Mouse (Mus musculus): Measurements from ENCODE around the gene Trappc4. TPM values are rescaled to one million over a fixed set of nuclear protein-coding genes. Genes with fewer than 3 reads are reported as not detected.
"Not testable (repeated sequence)": the region's sequence is repeated elsewhere in the genome, so short reads cannot be mapped to it uniquely, and the experiment has no call there.

Gene Trappc4
- 100 to 1,000 TPM in 1 of 2 experiments, 10 to 100 TPM in 1; 84.2 to 109 TPM for total RNA-seq (2021)
- long read RNA-seq, transcript Trappc4-202 (4 exons, 935 nt), result minor isoform, 37 of 126 reads
- long read RNA-seq, transcript Trappc4-201 (5 exons, 1,220 nt), result major isoform, 83 of 126 reads
- long read RNA-seq, partial matches to known transcripts, result 1 of 126 reads
- long read RNA-seq, other reads (novel, unspliced or antisense), result 4 of 126 reads

DNA sequence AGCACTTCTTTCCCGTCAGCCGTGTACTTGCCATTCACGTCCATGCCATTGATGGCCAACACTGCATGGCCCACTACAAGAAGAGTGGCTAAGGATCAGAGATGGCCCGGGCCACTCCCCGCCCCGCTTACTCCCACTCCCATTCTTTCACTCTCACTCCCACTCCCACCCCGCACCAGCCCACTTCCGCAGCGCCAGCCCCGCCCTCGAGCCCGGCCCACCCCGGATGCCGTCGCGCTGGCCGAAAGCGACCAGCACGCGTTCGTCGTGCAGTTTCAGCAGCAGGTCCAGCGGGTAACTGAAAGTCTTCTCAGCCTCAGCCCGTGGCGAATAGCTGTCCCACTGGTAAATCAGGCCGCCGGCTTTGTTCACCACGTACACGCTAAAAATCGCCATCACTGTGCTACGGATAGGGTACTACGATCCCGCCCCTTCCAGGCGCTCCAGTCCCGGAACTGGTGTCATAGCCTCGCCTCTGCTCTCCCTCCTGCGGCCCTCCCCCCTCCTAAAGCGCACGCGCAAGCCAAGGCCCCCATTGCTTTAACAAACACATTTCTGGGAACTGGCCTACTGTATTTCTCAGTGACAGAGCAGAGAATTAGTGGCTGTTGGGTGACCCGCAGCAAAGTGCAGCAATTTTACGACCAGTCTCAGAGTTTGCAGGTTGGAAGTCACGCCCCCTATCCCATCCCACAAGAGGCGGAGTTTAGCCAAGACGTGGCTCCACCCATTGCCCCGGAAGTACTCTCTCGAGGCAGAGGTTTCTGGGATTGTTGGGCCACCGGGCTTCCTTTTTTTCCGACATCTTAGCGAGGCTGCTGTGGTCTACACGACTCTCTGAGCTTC is at the start of gene Trappc4, which contains the start of gene Rps25:
TSS of gene Trappc4 (minus strand) at position 695 of the 846 bp plus-strand sequence.
TSS of gene Rps25 (plus strand) at position 234 of the 846 bp plus-strand sequence.
- peak; percentile 92 to 93 for DNase-seq (ENCODE audit: low spot score in 2 of 2)

DNA sequence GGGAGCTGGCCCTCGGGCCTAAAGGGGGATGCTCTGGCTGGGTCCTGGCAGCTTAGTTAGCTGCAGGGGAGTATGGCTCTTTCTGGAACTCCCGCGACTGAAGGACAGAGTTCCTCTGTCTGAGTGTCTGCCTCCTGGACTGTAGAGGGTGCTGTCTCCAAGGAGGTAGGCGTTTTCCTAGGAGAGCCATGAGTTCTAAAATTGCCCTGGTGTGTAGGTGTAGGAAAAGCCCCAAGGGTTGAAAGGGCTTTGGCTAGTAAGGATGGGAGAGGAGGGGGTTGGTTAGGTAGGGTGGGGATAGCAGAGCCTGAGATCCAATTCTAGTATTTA is 47.5 kb upstream of the Trappc4 start, which contains the start of gene Upk2:
TSS of gene Upk2 (minus strand) at position 86 of the 330 bp plus-strand sequence.
- DNase-seq (ENCODE audit: low spot score in 2 of 2), result peak in 1 of 2 experiments; percentile 10

DNA sequence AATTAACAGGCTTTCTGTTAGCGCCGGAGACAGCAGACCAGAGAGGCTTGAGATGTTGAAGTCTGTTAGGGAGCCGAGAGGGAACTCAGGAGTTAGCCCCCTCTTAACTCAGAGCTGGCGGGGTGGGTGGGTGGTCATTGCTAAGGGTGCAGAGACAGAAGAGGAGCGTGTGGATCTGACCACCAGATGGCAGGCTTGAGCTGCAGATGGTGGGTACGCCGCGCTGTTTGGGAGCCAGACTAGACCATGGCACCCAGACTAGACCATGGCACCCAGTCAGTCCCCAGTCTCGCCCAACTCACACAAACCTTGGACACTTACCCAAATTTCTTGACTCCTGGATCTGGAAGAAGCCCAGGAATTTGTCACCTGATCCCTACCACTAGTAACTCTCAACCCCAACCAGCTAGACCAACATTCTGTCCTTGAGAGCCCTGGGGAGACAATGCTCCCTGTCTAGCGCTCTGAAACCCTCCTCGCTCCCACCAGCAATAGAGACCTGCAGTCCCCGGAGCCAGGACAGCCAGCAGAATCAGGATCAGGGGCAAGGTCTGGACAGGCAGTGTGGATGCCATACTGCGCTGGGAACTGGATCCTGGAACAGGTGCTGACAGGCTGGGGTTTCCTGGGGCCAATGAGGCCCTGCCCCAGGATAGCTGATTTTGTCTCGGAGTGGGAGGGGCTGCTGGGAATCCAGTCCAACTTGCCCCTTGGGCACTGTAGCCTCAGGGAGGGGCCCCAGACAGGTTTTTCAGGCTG is 46.9 kb upstream of the Trappc4 start:
- DNase-seq (ENCODE audit: low spot score in 2 of 2), result peak; percentile 94 to 95

DNA sequence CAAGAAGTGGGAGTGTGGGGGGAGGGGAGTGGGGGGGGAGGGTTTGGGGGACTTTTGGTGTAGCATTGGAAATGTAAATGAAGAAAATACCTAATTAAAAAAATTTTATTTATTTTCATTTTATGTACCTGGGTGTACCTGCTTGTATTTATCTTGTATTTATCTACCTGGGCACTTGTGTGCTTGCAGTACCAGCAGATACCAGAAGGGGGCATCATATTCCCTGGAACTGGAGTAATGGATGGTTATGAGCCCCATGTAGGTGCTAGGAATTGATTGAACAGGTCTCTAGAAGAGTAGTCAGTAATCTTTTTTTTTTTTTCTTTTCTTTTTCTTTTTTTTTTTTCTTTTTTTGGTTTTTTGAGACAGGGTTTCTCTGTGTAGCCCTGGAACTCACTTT is 43.0 kb upstream of the Trappc4 start:
- DNase-seq (ENCODE audit: low spot score in 2 of 2), result no peak

DNA sequence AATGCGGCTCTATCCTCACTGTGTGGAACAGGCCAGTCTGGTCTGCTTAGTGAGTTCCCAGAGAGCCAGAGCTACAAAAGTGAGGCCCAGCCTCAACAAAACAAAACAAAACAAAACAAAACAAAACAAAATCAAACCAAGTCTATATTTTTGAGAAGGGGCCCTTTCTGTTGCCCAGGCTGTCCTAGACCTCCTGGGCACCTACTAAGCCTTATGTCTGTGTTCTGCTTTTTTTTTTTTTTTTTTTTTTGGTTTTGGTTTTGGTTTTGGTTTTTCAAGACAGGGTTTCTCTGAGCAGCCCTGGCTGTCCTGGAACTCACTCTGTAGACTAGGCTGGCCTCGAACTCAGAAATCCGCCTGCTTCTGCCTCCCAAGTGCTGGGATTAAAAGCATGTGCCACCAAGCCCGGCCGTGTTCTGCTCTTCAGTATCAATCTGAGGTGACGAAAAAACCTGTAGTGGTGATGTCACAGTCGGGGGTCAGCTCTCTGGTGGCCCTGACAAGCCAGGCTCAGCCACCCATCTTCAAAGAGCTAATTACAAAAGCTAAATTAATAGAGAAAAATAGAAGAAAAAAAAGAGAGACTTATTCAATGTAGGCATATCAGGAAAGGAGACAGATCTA is 37.1 kb upstream of the Trappc4 start:
- not testable (repeated sequence) for DNase-seq (ENCODE audit: low spot score in 2 of 2)

DNA sequence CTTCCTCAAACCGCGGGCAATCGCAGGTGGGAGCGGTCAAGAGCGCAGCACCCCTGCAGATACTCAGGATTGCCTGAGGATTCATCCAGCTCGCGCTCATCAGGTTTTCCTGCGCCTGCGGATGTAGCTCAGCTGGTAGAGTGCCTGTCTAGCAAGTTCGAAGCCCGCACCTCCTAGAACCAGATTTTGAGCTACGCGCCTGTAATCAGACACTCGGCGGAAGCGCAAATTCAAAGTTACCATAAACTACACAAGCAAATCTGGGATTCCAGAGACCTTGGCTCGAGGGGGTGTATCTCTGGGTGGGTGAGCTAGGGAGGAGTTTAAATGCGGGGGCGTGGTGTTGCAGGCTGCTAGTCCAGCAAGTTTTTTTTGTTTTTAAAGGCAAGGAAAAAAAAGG is 33.6 kb upstream of the Trappc4 start, which contains the start of gene Foxr1:
TSS of gene Foxr1 (minus strand) at position 176 of the 400 bp plus-strand sequence.
- no peak for DNase-seq (ENCODE audit: low spot score in 2 of 2)

DNA sequence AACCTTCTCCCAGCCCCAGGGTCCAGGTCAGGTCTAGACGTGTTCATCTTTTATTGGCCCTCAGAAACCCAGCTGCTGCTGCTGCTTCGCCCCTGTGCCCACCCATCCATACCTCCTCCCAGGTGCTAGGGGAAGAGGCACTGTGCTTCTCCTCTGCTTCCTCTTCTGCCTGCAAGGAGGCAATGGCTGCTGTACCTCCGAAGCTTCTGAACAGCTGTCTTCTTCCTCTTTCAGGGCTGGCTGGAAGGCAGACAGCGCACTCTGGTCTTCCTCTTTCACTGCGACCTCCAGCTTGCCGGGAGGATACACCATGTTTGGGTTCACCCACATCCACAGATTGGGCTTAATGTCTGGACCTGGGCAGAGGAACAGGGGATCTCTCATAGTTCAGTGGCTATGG is 28.3 kb upstream of the Trappc4 start:
- no peak for DNase-seq (ENCODE audit: low spot score in 2 of 2)

DNA sequence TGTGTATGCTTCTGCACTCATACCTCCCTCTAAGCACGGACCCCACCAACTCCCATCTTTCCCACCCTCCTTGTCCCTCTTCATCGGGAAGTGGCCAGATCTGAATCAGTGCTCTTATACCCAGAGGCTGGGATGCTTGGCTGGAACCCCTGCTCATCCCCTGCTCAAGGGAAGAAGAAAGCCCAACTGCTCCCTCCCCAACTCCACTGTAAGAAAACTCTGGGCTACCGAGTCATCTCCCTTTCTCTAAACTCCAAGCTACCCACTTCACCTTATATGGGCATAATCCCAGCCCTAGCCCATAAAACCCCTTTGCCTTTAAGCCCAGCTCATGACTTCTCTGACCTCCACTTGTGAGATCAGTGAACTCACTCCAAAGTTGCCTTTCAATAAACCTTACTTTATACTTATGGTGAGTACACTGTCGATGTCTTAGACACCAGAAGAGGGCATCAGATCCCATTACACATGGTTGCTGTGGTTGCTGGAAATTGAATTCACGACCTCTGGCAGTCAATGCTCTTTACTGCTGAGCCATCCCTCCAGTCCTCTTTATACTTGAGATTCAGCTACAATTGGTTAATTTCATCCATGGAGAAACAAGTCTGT is 25.3 kb upstream of the Trappc4 start:
- no peak for DNase-seq (ENCODE audit: low spot score in 2 of 2)

DNA sequence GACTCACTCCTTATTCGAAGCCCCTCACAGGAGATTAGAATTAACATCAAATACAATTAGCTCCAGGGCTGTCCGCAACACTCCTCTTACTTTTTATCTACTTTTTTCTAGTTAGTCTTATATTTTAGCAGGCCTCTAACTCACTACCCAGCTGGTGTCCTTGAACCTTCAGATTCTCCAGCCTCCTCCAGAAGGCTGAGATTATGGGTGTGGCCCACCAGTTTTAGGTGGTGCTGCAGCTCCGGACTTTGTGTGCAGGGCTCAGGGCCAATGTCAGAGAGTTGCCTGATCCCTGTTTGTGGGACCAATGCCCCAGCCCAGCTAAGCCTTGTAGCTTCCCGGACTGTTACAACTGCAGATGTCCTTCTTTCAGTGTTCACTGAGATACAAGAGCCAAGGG is 16.2 kb upstream of the Trappc4 start:
- DNase-seq (ENCODE audit: low spot score in 2 of 2), result no peak

DNA sequence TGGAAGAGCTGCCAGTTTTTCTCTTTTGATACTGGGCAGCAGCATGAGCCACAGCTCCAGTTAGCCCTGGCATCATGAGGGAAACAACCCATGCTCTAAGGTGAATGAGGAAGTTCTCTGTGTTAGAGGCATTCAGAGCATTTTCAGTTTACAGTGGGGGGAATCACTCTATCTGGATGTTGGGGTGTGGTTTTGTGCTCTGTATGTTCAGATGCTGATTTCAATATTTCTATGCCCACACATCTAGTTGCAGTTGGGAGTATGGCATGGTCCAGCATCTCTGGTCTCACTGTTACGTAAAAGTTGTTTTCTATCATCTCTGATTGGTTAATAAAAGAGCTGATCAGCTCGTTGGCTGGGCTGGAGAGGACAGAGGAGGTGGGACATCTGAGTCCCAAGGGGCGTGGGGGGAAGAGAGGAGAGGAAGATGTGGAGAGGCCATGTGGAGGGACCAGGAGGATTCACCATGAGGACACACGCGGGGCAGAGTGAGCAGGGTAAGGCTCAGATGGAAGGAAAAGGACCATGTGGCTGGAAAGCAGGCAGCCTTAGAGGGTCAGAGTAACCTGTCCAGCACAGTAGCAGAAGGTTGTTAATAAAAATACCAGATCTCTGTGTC is 13.0 kb upstream of the Trappc4 start:
- no peak for DNase-seq (ENCODE audit: low spot score in 2 of 2)

DNA sequence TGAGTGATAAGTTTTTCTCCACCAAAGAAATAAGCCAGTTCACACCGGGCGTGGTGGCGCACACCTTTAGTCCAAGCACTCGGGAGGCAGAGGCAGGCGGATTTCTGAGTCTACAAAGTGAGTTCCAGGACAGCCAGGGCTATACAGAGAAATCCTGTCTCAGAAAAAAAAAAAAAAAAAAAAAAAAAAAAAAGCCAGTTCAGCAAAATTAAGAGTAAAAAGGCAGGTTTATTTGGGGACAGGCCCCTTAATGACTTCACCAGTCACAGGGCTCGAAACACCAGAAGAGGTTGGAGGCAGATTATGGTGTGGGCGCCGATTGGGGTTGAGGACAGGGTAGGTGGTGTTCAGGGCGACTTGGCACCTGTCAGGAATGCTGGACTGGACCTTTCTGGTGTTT is 12.3 kb upstream of the Trappc4 start:
- DNase-seq (ENCODE audit: low spot score in 2 of 2), result not testable (repeated sequence)

DNA sequence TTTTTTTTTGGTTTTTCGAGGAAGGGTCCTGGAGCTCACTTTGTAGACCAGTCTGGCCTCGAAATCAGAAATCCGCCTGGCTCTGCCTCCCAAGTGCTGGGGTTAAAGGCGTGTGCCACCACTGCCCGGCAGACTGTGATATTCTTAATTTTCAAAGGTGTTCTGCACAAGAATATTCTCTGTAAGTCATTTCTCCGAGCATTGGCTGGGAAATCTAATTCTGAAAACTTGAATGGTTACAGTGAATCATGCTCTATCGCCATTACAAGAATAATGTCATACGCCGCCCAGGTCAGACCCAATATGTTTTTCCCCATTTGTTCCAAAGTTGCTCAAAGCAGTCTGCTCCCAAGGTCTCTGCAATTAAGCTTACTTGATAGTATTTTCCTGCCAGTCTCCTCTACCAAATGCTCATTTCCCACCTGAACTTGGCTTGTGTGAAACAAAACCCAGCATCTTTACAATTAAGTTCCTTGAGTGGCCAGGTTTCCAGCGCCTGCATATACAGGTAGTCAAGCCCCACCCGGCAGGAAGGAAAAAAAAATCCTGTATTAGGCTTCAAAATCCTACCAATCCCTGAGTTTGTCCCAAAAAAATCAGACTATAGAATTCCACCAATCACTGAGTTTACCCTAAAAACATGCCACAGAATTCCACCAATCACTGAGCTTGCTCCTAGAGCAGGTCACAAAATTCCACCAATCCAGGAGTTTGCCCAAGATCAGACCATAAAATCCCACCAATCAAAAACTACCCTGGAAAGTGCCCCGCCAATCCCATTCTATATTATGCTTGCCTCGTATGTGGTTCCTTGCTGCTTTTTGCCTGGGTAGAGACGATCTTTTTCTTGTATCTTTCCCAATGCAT is 11.4 kb upstream of the Trappc4 start, which contains the start of gene Ccdc84:
TSS of gene Ccdc84 (minus strand) at position 51 of the 867 bp plus-strand sequence.
- DNase-seq (ENCODE audit: low spot score in 2 of 2), result no peak

DNA sequence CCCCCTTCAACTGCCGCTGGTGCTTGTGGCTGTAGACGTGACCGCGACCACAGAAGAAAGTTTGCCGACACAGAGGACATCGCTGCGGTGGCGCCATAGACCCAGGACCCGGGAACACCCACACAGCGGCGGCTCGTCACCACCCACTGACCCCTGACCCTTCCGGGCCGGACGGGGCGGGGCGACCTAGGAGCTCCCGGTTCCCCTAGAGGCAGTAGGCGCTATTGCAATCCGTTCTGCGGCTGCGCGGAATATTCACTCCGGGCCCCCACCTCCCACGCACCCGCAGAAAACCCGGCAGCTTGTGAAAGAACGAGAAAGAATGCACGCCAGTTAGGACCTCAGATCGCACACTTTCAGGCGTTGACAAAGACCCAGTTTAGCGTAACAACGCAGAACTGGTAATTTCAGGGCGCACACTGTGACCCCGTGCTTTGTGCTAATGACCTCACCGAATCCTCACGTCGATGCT is 10.5 kb upstream of the Trappc4 start:
- peak; percentile 98 for DNase-seq (ENCODE audit: low spot score in 2 of 2)

DNA sequence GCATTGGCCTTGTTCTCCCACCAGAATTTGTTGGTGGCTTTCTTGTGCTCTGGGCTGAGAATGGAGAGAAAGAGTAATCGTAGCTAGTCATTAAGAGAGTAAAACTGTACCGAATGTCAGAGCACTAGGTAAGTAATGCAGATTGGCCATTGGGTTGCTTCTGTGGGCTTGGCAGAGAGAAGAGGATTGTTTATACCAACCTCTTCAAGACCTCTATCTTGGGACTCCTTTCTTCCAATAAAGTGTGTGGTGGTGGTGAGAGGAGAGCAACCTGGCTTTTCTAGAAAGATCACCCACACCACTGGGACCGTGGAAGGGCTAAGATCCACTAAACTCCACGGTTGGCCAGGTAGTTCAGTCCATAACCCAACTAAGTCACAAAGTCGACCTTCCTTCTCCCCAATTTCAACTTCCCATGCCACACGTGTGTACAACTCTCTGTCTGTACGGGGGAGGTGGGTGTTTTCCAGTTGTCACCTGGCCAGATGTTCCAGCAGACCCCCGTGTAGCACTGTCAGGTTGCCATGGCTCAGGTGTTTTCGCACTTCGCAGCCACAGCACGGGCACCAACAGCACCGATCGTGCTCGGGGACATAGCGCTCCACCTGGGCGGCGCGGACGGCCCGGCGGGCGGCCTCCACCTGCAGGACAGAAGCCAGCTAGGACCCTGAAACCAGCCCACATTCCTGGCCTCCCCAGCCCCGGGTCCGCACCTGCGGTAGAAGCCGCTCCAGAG is 9.9 kb upstream of the Trappc4 start:
- no peak for DNase-seq (ENCODE audit: low spot score in 2 of 2)

DNA sequence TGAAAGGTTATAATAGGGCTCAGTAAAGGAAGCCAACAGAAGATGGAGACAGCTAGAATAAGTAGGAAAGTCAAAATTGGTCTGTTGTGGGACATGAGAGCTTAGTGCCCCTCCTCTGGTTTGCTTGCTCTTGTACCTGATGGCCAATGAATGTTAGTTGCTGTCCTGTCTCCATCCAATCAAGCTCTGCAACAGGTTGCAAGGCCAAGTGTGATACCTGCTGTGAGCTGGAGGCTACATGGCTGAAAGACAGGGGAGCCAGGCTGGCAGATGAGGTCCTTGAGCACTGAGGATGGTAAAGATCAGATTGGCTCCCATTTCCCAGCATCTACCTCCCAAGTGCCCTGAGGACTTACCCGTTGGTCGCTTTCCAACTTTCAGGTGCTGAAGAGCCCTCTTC is 5.4 kb upstream of the Trappc4 start:
- no peak for DNase-seq (ENCODE audit: low spot score in 2 of 2)

DNA sequence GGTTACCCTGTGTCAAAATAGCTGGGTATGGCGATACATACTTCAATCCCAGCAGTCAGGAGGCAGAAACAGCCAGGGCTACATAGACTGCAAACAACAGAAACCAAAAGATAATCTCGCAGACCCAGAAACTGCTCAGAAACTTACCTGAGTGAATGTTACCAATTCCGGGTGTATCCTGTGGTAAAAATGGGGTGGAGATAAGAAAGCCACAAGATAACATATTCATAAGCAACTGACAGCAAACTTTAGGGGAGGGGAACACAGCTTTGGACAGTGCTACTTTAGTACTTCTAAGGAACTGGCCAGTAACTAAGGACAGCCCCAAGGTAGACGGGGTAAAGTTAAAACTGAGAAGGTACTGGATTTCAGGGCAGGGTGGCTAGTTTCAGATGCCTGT is 4.9 kb upstream of the Trappc4 start:
- DNase-seq (ENCODE audit: low spot score in 2 of 2), result no peak

DNA sequence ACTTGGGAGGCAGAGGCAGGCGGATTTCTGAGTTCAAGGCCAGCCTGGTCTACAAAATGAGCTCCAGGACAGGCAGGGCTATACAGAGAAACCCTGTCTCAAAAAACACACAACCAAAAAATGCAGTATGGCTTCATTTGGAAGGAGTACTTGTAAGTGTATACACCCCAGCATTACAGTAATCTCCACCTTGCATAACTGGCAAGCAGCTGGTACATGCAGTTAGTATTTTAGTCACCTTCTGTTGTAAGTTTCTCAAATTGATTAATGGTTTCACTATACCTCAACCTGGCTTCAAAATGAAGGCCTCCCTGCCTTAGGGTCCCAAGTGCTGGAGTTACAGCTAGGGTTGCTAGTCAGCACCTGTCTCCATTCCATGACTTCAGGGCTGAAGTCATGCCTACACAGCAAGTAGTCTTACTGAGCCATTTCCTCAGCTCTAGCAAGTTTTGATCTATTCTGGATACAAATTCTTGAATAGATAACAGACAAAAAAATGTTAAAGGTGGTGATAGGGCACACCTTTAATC is 4.3 kb upstream of the Trappc4 start:
- no peak for DNase-seq (ENCODE audit: low spot score in 2 of 2)

DNA sequence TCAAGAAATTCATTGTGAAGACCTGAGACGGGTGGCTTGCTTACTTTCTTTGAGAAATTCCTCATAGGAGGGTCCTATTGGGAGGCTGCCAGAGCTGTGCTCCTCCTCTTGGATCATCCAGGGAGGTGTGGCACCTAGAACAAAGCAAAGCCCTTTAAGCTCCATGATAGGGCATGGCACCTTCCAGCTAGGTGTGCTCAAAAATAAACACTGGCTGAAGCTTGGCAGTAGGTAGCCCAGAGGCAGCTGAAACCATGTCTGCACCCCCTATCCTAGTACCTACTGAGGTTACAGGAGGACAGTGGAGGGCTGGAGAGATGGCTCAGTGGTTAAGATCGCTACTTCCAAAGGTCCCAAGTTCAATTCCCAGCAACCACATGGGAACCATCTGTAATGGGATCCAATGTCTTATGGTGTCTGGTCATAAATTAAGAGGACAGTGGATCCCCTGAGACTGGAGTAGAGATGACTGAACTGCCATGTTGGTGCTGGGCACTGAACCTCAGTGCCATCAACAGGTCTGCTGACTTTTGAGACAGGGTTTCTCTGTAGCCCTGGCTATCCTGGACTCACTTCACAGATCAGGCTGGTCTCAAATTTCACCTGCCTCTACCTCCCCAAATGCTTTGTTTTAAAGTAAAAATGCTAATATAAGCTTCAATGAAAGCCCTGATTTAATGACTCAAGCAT is 3.4 kb upstream of the Trappc4 start:
- DNase-seq (ENCODE audit: low spot score in 2 of 2), result no peak
